ENCODE assay signal across 18 mouse cellular contexts in genomic region chr10:4245812-4246211, GRCm38 (mm10). TPM values are rescaled to one million over a fixed set of nuclear protein-coding genes. Genes with fewer than 3 reads are reported as not detected.
DNase-seq lines count a peak whose midpoint lies in the region; ATAC-seq and TF ChIP-seq lines count a peak whose summit lies in the region.
"Had no signal": no experiment of that assay in that cellular context is flagged by ENCODE, and none has a peak within 500 bp of the region (broad histone marks: within the 10 kb centered on the region; RNA-seq: fewer than 3 reads in every experiment).

No protein-coding gene starts in this region.

- no peaks in the 10 kb centered on the region for H3K36me3 ChIP-seq in heart, embryonic 12.5 days
- H3K36me3 ChIP-seq: heart, embryonic 15.5 days; lung, embryonic 15.5 days had no signal

- H3K27me3 ChIP-seq in heart, embryonic 12.5 days (replicated peaks), result no peaks in the 10 kb centered on the region
- H3K27me3 ChIP-seq: heart, embryonic 15.5 days; lung, embryonic 15.5 days had no signal

- no peak overlapping the region for H3K9ac ChIP-seq in heart, embryonic 12.5 days
- H3K9ac ChIP-seq: heart, embryonic 15.5 days; hindbrain, embryonic 14.5 days; lung, embryonic 15.5 days had no signal

- 62% methylated on average over 2 of the region's 2 CpGs for whole genome bisulfite sequencing in heart, embryonic 12.5 days
- 52% methylated on average over 2 of the region's 2 CpGs for WGBS in lung, adult 2 months

- H3K4me2 ChIP-seq in heart, embryonic 12.5 days, result no peak overlapping the region
- H3K4me2 ChIP-seq: heart, embryonic 15.5 days; hindbrain, embryonic 14.5 days; lung, embryonic 15.5 days had no signal

- H3K4me1 ChIP-seq in heart, embryonic 12.5 days (replicated peaks), result no peaks in the 10 kb centered on the region
- no peaks in the 10 kb centered on the region for H3K4me1 ChIP-seq in lung, adult 2 months (ENCODE audit: control insufficient read depth, insufficient read depth, low read length)
- H3K4me1 ChIP-seq: heart, embryonic 15.5 days; lung, embryonic 15.5 days had no signal

- ATAC-seq in heart, embryonic 12.5 days (ENCODE audit: insufficient number of reproducible peaks, low FRiP score), result no peak
- ATAC-seq: forebrain, embryonic 14.5 days had no signal

- no peaks in the 10 kb centered on the region for H3K9me3 ChIP-seq in heart, embryonic 12.5 days (replicated peaks)
- H3K9me3 ChIP-seq: heart, embryonic 15.5 days; lung, embryonic 15.5 days had no signal

- no peak overlapping the region for H3K27ac ChIP-seq in heart, embryonic 12.5 days (ENCODE audit: poor library complexity, severe bottlenecking)
- H3K27ac ChIP-seq: heart, embryonic 15.5 days; hindbrain, embryonic 14.5 days; lung, embryonic 15.5 days had no signal

- intact Hi-C loops in heart, postnatal 36 days (cut with DNase I), result no loop called here

- TF ChIP-seq POLR2A in lung, adult 2 months (IDR thresholded peaks at IDR 0.05; ENCODE audit: borderline replicate concordance, extremely low read depth, low read depth, low read length), result no peak

- no peak for TF ChIP-seq CTCF in lung, adult 2 months (IDR thresholded peaks at IDR 0.05; ENCODE audit: insufficient read depth, low read length)

- H3K4me3 ChIP-seq in heart, embryonic 12.5 days, result no peak overlapping the region
- no peak overlapping the region for H3K4me3 ChIP-seq in lung, adult 2 months (replicated peaks; ENCODE audit: extremely low read depth, low read depth, low read length)
- H3K4me3 ChIP-seq: erythroblast, embryonic 14.5 days; heart, embryonic 15.5 days; lung, embryonic 15.5 days had no signal

- peak; percentile 60 to 74 for DNase-seq in cerebellum, postnatal 10 days
- DNase-seq in cerebellum, adult 9-10 months, result no peak
- DNase-seq in heart, adult 8-10 months (ENCODE audit: low spot score), result peak; percentile 38
- peak; percentile 32 for DNase-seq in lung, postnatal 10 days
- no peak for DNase-seq in lung, adult 2 months
- DNase-seq in heart, postnatal 36 days, result peak; percentile 38 to 52
- no peak for DNase-seq in right cerebral cortex, postnatal 36 days (ENCODE audit: low spot score in 2 of 2)
- DNase-seq: cerebellum, adult 11 months; kidney, adult 18-20 months; kidney, postnatal 25 days; midbrain, embryonic 14.5 days; thymus, adult 18-20 months had no signal

RNA-seq across cellular contexts. Expression of gene Akap12, which starts 20.4 kb away (rescaled TPM):
- 10 to 100 TPM; 18.1 to 24.4 (median 23.3) TPM for total RNA-seq in heart, adult 8-10 months (2022)
- 52.6 and 54.2 TPM in 2 replicates for polyA plus RNA-seq in heart, embryonic 12.5 days (2016; fragmentation: Nextera tagmentation; extraction: Ambion mirVana)
- 18.2 and 26.9 TPM in 2 replicates for polyA plus RNA-seq in lung, adult 2 months (2012; rRNA removed)
- 10 to 100 TPM; 21.8 to 26.0 TPM for total RNA-seq in heart, postnatal 36 days (2021)

Comparison
In these comparisons a context has a peak if more than half of its experiments do, and no peak if none do; other contexts are left out.
1. DNase-seq: peak in cerebellum, postnatal 10 days (2 of 2), heart, adult 8-10 months (single experiment), lung, postnatal 10 days (single experiment) and heart, postnatal 36 days (2 of 2); none in cerebellum, adult 9-10 months (single experiment), lung, adult 2 months (single experiment) and right cerebral cortex, postnatal 36 days (0 of 2).